Mouse (Mus musculus): ENCODE results near the gene Dhrs4.

DNA sequence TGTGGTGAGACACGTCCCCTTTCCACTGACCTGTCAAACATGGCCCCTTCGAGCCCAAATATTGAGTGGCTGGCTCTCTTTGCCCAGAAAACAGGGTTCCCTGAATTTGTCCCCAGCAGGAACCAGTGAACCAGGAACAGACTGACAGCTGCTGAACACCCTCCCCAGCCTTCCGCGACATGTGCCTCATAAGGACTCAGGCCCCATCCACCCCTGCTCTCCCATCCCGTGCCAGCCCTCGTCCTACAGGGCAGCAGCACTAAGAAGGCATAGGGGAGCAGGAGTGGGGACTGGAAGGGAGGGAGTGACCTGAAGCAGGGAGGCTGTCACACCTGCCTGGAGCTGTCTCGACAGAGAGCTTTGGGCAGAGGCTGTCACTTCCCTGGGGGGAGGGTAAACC is 29.2 kb downstream of the Dhrs4 start:
- TF ChIP-seq POLR2A (IDR thresholded peaks at IDR 0.05; ENCODE audit: control insufficient read depth, low read depth, low read length) (no peak), CTCF (IDR thresholded peaks at IDR 0.05; ENCODE audit: control insufficient read depth, insufficient read depth, insufficient replicate concordance, low read depth, low read length) (no peak)

Data from testis, adult 2 months (tissue).